Mouse (Mus musculus) R1 (cell line): Measurements from ENCODE around the gene Snta1.

Source experiments
- DNase-seq: peaks from one replicate; pipeline ENCODE4 v3.0.0-alpha.2; 2018; ENCODE audit warnings: low read depth, low spot score

The Snta1 gene

DNA sequence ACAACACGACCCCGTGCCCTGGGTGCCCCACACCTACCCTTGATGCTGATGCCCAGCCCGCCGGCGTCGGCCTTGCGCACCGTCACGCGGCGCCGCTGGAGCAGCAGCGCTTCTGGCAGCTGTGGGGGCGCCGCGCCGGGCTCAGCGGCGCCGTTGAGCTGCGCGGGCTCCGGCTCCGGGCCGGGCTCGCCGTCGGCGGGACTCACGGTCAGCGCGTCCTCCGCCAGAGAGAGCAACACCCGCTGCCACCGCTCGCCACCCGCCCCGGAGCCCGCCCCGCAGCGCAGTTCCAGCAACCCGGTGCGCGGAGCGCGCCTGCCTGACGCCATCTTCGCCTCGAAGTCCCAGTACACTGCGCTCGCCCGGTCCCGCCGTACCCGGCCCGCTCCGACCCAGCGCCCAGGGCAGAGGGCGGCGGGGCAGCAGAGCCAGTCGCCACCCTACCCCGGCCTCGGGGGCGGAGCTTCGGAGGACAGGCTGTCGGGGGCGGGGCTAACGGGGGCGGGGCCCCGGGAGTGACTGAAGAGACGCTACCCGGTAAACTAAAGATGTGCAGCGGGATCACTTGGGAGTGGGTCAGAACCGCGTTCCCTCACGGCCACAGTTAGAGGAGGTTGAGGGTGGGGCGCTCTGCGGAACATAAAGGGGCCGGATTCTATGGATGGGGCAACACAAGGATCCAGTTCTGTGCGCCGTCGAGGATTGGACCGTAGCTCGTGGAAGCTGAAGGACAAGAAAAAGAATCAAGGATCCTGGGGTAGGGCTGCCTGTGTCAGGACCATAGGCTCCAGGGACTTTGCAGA is at the start of gene Snta1:
Snta1 (minus strand) TSS at position 457 of the 803 bp plus-strand sequence.
- DNase-seq, result peak; percentile 87

GRCm38 (mm10) chr2:154456621-154457020 is 48.7 kb upstream of the Snta1 start:
- peak; percentile 73 for DNase-seq

GRCm38 (mm10) chr2:154455776-154456175 is 47.9 kb upstream of the Snta1 start:
- DNase-seq, result no peak

DNA sequence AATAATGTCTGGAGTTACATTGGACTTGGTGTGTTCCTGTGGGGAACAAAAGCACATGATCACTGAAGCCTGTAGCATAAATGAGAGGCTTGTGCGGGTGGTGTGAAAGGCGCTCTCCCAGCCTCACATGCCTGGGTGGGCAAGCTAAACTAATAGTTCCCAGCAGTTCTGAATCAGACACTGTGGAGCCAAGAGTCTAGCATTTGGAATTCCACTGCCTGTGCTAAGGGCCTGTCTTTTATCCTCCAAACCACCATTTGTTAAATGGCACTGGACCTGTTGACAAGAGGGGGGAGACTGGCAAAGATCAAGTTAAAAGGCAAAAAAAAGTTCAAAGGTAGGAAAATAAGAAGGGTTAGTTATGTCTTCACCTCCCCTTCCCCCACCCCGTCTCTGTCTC is 46.7 kb upstream of the Snta1 start:
- DNase-seq, result no peak

- no peak for DNase-seq
Measured at GRCm38 (mm10) chr2:154454099-154454498, 46.2 kb upstream of the Snta1 start.

- peak; percentile 63 for DNase-seq
Measured at GRCm38 (mm10) chr2:154452951-154453350, 45.1 kb upstream of the Snta1 start.

- DNase-seq, result peak; percentile 71
Measured at GRCm38 (mm10) chr2:154448633-154449032, 40.7 kb upstream of the Snta1 start.

GRCm38 (mm10) chr2:154447821-154448220 is 39.9 kb upstream of the Snta1 start:
- peak; percentile 62 for DNase-seq

GRCm38 (mm10) chr2:154440453-154440852 is 32.6 kb upstream of the Snta1 start:
- DNase-seq, result no peak

GRCm38 (mm10) chr2:154437191-154437527 is 29.3 kb upstream of the Snta1 start:
- no peak for DNase-seq

GRCm38 (mm10) chr2:154436458-154437190 is 28.7 kb upstream of the Snta1 start, which contains the start of gene Cbfa2t2:
Cbfa2t2 (plus strand) TSS chr2:154436481.
- peak; percentile 66 for DNase-seq

DNA sequence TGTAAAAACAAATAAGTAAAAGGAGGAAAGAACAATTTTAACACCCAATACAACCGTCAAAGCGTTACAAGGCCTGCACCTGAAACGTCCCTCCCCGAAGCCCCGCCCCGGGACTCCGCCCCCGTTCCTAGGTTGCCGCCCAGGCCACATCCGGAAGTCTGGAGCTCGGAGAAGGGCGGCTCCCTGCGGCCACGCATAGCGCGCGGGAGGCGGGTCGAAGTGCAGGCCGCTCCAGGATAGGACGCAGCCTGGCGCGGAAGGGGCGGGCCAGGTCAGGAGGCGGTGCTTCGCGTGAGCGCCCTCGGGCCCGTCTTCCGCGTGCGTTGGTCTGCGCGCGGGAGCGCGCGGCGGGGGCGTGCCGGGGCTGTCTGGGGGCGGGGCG is 28.2 kb upstream of the Snta1 start:
- peak; percentile 96 for DNase-seq

DNA sequence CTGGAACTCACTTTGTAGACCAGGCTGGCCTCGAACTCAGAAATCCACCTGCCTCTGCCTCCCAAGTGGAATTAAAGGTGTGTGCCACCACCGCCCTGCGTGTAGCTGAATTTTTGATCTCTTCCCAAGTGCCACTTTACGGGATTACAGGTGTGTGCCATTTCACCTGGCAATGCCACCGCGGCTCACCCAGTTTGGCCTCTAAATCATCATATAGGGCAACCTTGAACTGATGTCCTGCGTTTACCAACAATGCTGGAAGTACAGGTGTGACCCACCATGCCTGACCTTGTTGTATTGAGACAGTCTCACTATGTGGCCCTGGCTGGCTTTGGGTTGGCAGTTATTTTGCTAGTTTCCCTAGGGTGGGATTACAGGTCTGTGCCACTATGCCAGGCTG is 26.8 kb upstream of the Snta1 start:
- DNase-seq, result no peak

DNA sequence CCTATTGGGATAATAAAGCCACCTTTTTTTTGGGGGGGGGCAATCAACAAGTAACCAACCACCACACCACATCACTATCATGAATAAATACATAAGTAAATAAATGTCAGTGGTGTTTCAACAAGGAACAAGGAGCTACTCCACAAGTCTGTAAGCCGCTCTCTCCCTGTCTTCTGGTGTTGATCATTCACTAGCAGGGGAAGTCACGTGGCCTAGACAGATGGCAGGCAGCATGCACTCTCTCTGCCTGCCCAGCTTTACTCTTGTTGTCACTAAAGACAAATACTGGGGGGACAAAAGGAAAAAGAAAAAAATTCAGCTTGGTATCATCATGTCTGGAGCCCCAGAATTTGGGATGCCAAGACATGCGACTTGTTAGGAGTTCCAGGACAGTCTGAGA is 25.5 kb upstream of the Snta1 start:
- DNase-seq, result no peak

- DNase-seq, result no peak
Measured at GRCm38 (mm10) chr2:154432696-154433095, 24.8 kb upstream of the Snta1 start.

- DNase-seq, result no peak
Measured at GRCm38 (mm10) chr2:154430566-154430965, 22.7 kb upstream of the Snta1 start.

DNA sequence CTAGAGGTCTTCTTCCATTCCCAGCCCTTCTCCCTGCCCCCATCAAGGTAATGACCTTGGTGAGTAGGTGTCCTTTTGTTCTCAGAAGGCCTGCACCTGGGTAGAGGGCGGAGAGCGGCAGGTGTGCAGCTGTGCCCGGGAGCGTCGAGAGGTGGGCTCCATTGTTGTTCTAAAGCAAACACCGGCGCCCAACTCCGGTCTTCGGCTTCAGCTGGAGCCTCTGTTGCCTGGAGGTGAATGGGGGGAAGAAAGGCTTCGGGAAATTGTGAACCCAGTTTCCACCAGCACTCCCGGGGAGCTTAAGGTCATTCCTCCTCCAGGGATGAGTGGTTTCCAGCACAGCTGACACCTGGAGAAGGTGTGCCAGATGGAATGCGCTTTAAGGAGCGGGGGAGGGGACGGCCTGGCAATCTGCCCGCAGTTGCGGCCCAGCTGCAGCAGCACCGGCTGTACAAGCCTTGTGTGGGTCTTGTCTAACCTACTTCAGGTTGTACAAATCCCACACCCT is 20.0 kb upstream of the Snta1 start:
- DNase-seq, result peak; percentile 99

DNA sequence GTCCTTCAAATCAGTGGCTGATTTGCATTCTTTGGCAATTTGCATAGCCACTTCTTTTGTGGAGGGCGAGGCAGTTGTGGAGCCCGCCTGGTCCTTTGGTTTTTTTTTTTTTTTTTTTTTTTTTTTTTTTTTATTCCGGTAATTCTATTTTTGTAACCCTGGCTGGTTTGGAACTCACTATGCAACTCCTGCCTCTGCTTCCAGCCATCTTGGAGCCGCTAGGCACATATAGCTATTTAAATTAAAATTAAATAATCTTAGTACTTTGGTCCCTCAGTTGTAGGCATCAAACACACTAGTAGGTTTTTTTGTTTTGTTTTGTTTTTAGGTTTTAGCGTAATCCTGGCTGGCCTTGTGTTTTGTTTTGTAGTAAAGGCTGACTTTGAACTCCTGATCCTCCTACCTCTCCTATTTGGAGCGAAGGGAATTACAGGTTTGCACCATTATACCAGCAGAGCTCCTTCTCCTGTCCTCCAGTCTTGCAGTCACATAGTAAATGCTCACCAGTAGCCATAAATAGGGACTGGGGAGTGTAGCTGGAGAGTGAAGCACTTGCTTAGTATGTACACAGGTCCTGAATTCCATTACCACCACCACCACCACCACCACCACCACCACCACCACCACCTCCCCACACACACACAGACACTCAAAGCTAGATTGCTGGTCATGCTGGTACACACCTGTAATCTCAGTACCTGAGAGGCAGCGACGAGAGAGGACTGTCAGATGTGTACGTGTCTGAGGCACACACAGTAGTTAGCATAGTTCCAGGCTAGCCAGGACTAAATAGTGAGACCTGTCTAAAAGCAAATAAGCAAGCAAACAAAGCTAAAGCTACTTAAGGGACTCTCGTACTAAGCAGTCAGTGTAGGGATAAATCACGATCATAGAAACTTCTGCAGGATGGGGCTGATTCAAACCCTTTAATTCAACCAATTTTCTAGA is 19.3 kb upstream of the Snta1 start:
- peak; percentile 70 for DNase-seq

- peak; percentile 100 for DNase-seq
Measured at GRCm38 (mm10) chr2:154426188-154426904, 18.4 kb upstream of the Snta1 start.

- peak; percentile 80 for DNase-seq
Measured at GRCm38 (mm10) chr2:154425522-154425921, 17.6 kb upstream of the Snta1 start.

DNA sequence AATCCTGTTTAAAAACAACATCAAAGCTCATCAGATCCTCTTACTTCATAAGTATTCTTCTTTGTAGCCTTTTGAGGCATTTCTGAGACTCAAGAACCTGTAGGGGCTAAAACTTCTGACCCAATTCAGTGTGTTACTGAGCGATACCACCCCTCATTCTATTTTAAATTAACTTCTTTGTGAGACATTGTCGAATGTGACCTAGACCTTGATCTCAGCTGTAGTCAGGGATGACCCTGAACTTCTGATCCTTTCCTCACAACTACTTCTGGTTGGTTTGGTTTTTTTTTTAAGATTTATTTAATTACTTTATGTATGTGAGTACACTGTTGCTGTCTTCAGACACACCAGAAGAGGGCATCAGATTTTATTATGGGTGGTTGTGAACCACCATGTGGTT is 15.6 kb upstream of the Snta1 start:
- DNase-seq, result peak; percentile 80
